Mouse (Mus musculus): Measurements from ENCODE around the gene Stap1. TPM values are rescaled to one million over a fixed set of nuclear protein-coding genes. Genes with fewer than 3 reads are reported as not detected.

Stap1 gene
- total and polyA plus RNA-seq, 3 experiments: 9.8 to 18.1 (median 14.4) TPM

DNA sequence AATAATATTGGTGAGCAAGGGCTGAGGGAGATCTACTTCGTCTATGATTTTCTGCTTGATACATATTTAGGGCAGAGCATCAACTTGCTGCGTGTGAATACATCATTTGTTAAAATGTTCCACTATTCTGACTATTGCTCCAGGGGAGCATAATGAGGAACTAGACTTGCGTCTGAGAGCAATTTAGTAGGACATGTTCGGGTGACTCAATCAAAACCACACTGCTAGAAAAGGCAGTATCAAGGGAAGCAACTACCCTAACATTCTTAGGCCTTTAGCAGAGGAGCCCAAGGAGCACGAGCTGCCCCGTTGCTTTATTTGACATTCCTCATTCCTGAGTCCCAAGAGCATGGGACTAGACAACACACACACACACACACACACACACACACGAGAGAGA lies 13.4 kb downstream of the Stap1 start:
- peaks cover 6 to 42% of the 10 kb centered on the region in 2 experiments for H3K4me1 ChIP-seq (ENCODE audit: control insufficient read depth in 1 of 2, insufficient read depth in 2 of 2)
- H3K4me2 ChIP-seq (ENCODE audit: insufficient read depth, low read depth, poor library complexity, severe bottlenecking): no peak overlapping the region
- H3K9ac ChIP-seq (ENCODE audit: insufficient read depth, low read depth): no peak overlapping the region
- dilution Hi-C loops (cut with MboI; ENCODE audit: extremely low pct_ligation_motif_present, extremely low pct_unique_long_range_greater_than_20kb, low sequenced_read_pairs) (no loop called here), in situ Hi-C loops (cut with MboI; ENCODE audit: low pct_ligation_motif_present, low pct_unique_long_range_greater_than_20kb, low sequenced_read_pairs) (no loop called here)
- DNase-seq (ENCODE audit: extremely low read depth): no peak
- H3K27me3 ChIP-seq (replicated peaks): no peaks in the 10 kb centered on the region
- no peak overlapping the region for H3K4me3 ChIP-seq (replicated peaks in 1 of 3; ENCODE audit: low read depth in 2 of 3, low read length in 2 of 3, poor library complexity in 1 of 3)
- peaks cover 3 to 5% of the 10 kb centered on the region in 2 experiments for H3K36me3 ChIP-seq (replicated peaks in 1 of 2; ENCODE audit: control insufficient read depth in 1 of 2, insufficient read depth in 1 of 2, low read length in 1 of 2)
- no peaks in the 10 kb centered on the region for H3K9me3 ChIP-seq (replicated peaks; ENCODE audit: low read length)
- no peak overlapping the region for H3K27ac ChIP-seq (ENCODE audit: insufficient read depth, low read depth)
- no peaks in the 10 kb centered on the region for H3K79me2 ChIP-seq (replicated peaks; ENCODE audit: control insufficient read depth, extremely low read depth, insufficient read depth, poor library complexity, severe bottlenecking)
- TF ChIP-seq BHLHE40 (IDR thresholded peaks at IDR 0.05; ENCODE audit: low read depth, low read length): no peak
- no peak for TF ChIP-seq CHD1 (IDR thresholded peaks at IDR 0.05; ENCODE audit: low read depth, low read length)
- no peak for TF ChIP-seq MAX (IDR thresholded peaks at IDR 0.05; ENCODE audit: low read length)
- no peak for TF ChIP-seq POLR2A (IDR thresholded peaks at IDR 0.05; ENCODE audit: low read depth, low read length)
- TF ChIP-seq POLR2AphosphoS2 (IDR thresholded peaks at IDR 0.05; ENCODE audit: low read depth, low read length): no peak
- TF ChIP-seq USF1 (IDR thresholded peaks at IDR 0.05; ENCODE audit: low read depth, low read length): no peak
- no peak for TF ChIP-seq RCOR1 (conservative IDR thresholded peaks at IDR 0.05; ENCODE audit: low read depth, low read length)
- TF ChIP-seq JUN (IDR thresholded peaks at IDR 0.05; ENCODE audit: insufficient read depth, low read depth, low read length): no peak
- TF ChIP-seq NELFE (IDR thresholded peaks at IDR 0.05; ENCODE audit: low read depth, low read length): no peak
- no peak for TF ChIP-seq MAFK (IDR thresholded peaks at IDR 0.05; ENCODE audit: insufficient replicate concordance, low read length)
- TF ChIP-seq HCFC1 (IDR thresholded peaks at IDR 0.05; ENCODE audit: low read depth, low read length): no peak
- TF ChIP-seq RAD21 (IDR thresholded peaks at IDR 0.05; ENCODE audit: low read depth, low read length): no peak
- TF ChIP-seq ELF1 (IDR thresholded peaks at IDR 0.05; ENCODE audit: low read depth, low read length): no peak
- no peak for TF ChIP-seq KAT2A (IDR thresholded peaks at IDR 0.05; ENCODE audit: insufficient replicate concordance, low read length)
- TF ChIP-seq CTCF (conservative IDR thresholded peaks at IDR 0.05 in 1 of 2, IDR thresholded peaks at IDR 0.05 in 1 of 2; ENCODE audit: low read depth in 2 of 2, low read length in 2 of 2): no peak
- no peak for TF ChIP-seq NRF1 (IDR thresholded peaks at IDR 0.05; ENCODE audit: low read depth, low read length)
- no peak for TF ChIP-seq EP300 (IDR thresholded peaks at IDR 0.05; ENCODE audit: low read length)
- no peak for TF ChIP-seq USF2 (conservative IDR thresholded peaks at IDR 0.05; ENCODE audit: low read depth, low read length)
- no peak for TF ChIP-seq ZMIZ1 (IDR thresholded peaks at IDR 0.05; ENCODE audit: low read depth, low read length)
- TF ChIP-seq IRF4 (IDR thresholded peaks at IDR 0.05; ENCODE audit: low read depth, low read length): no peak

DNA sequence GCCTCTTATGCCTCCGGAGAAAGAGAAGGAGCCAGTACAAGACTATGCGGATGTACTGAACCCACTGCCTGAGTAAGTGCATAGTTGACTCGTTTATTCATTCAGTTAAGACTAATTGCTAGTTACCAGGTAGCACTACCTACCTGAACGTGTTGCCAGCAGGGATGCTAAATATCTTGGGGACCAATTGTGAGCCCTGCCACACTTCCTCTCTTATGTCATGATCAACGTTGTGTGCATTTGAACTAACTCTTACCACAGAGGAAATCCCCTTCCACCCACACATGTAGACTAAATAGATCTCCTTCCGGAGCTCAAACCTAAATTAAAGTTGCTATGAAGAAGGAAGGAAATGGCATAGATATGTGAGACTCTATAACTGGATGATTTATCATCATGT lies 15.2 kb downstream of the Stap1 start:
- Histone ChIP-seq H3K4me1 (ENCODE audit: control insufficient read depth in 1 of 2, insufficient read depth in 2 of 2) (peaks cover 6 to 29% of the 10 kb centered on the region in 2 experiments), H3K27ac (ENCODE audit: insufficient read depth, low read depth) (no peak overlapping the region), H3K27me3 (replicated peaks) (no peaks in the 10 kb centered on the region), H3K79me2 (replicated peaks; ENCODE audit: control insufficient read depth, extremely low read depth, insufficient read depth, poor library complexity, severe bottlenecking) (no peaks in the 10 kb centered on the region), H3K9ac (ENCODE audit: insufficient read depth, low read depth) (no peak overlapping the region), H3K4me2 (ENCODE audit: insufficient read depth, low read depth, poor library complexity, severe bottlenecking) (no peak overlapping the region), H3K9me3 (replicated peaks; ENCODE audit: low read length) (no peaks in the 10 kb centered on the region), H3K4me3 (replicated peaks in 1 of 3; ENCODE audit: low read depth in 2 of 3, low read length in 2 of 3, poor library complexity in 1 of 3) (no peak overlapping the region), H3K36me3 (replicated peaks in 1 of 2; ENCODE audit: control insufficient read depth in 1 of 2, insufficient read depth in 1 of 2, low read length in 1 of 2) (peaks cover 3 to 9% of the 10 kb centered on the region in 2 experiments)
- in situ Hi-C loops (cut with MboI; ENCODE audit: low pct_ligation_motif_present, low pct_unique_long_range_greater_than_20kb, low sequenced_read_pairs): no loop called here
- peak; percentile 60 for DNase-seq (ENCODE audit: extremely low read depth)
- dilution Hi-C loops (cut with MboI; ENCODE audit: extremely low pct_ligation_motif_present, extremely low pct_unique_long_range_greater_than_20kb, low sequenced_read_pairs): no loop called here
- TF ChIP-seq BHLHE40 (IDR thresholded peaks at IDR 0.05; ENCODE audit: low read depth, low read length): peak; percentile 35
- no peak for TF ChIP-seq ZNF384 (IDR thresholded peaks at IDR 0.05; ENCODE audit: low read depth, low read length)
- TF ChIP-seq EP300 (IDR thresholded peaks at IDR 0.05; ENCODE audit: low read length): peak; percentile 42; the same call in 1 of the 2 replicates
- 0 out of 2 replicates have a peak, but pooled peaks have one; percentile 35 for TF ChIP-seq MEF2A (IDR thresholded peaks at IDR 0.05; ENCODE audit: borderline replicate concordance, low read depth, low read length)
- peak; percentile 36; the same call in 1 of the 2 replicates for TF ChIP-seq ETS1 (conservative IDR thresholded peaks at IDR 0.05; ENCODE audit: low read depth, low read length)
